Mouse (Mus musculus) myocyte (in vitro differentiated cells): ENCODE data around the gene Glipr1. TPM values are rescaled to one million over a fixed set of nuclear protein-coding genes. Genes with fewer than 3 reads are reported as not detected.

Experiments used
- H3K27me3 ChIP-seq: one replicate; pipeline ENCODE4 v1.6.1; 2011; ENCODE audit not compliant: control insufficient read depth, insufficient read depth, insufficient read length
- H3K36me3 ChIP-seq: one replicate; pipeline ENCODE4 v1.6.1; 2011; ENCODE audit not compliant: control insufficient read depth, insufficient read depth
- H3K4me2 ChIP-seq: one replicate; pipeline ENCODE4 v1.6.1; 2011; ENCODE audit warnings: low read depth, control low read depth
- H3K4me3 ChIP-seq: one replicate; pipeline ENCODE4 v1.5.1; 2011; ENCODE audit warnings: mild to moderate bottlenecking, control low read depth, moderate library complexity
- H3K79me2 ChIP-seq: one replicate; pipeline ENCODE4 v1.6.1; 2011; ENCODE audit not compliant: control insufficient read depth, insufficient read depth
- H3ac ChIP-seq: one replicate; pipeline ENCODE4 v1.6.1; 2011; ENCODE audit not compliant: control insufficient read depth, insufficient read length
- CEBPB ChIP-seq: IDR thresholded peaks from 2 replicates; pipeline ENCODE4 v1.6.1; 2011; ENCODE audit warnings: mild to moderate bottlenecking, moderate library complexity; ENCODE audit not compliant: poor library complexity, insufficient read depth, severe bottlenecking
- E2F4 ChIP-seq: IDR thresholded peaks from one replicate; pipeline ENCODE4 v1.6.1; 2011; ENCODE audit warnings: mild to moderate bottlenecking, control low read depth, moderate library complexity; ENCODE audit not compliant: insufficient read depth
- MAX ChIP-seq: IDR thresholded peaks from one replicate; pipeline ENCODE4 v1.6.1; 2011; ENCODE audit warnings: low read depth, mild to moderate bottlenecking, control low read depth
- MYOD1 ChIP-seq, 3 experiments: IDR thresholded peaks; one replicate each; pipeline ENCODE4 v1.6.1; 2011; ENCODE audit warnings: control low read depth in 2 of 3, low read depth in 2 of 3, mild to moderate bottlenecking in 2 of 3, moderate library complexity in 1 of 3; ENCODE audit not compliant: insufficient read length in 2 of 3, control insufficient read depth in 1 of 3
- MYOG ChIP-seq, 3 experiments: IDR thresholded peaks; one replicate each; pipeline ENCODE4 v1.6.1; 2011; ENCODE audit warnings: control low read depth in 2 of 3, low read depth in 2 of 3, mild to moderate bottlenecking in 2 of 3; ENCODE audit not compliant: insufficient read length in 2 of 3, control insufficient read depth in 1 of 3, insufficient read depth in 1 of 3
- POLR2A ChIP-seq: IDR thresholded peaks from one replicate; pipeline ENCODE4 v1.6.1; 2011; ENCODE audit warnings: low read depth, mild to moderate bottlenecking, control low read depth, moderate library complexity; ENCODE audit not compliant: insufficient read length
- POLR2AphosphoS2 ChIP-seq: IDR thresholded peaks from one replicate; pipeline ENCODE4 v1.6.1; 2011; ENCODE audit warnings: low read depth, control low read depth; ENCODE audit not compliant: insufficient read length
- REST ChIP-seq: IDR thresholded peaks from one replicate; pipeline ENCODE4 v1.6.1; 2011; ENCODE audit warnings: mild to moderate bottlenecking, control low read depth, moderate library complexity; ENCODE audit not compliant: insufficient read depth, insufficient read length
- SRF ChIP-seq: IDR thresholded peaks from one replicate; pipeline ENCODE4 v1.6.1; 2011; ENCODE audit warnings: low read depth; ENCODE audit not compliant: control insufficient read depth, insufficient read length
- TCF12 ChIP-seq: IDR thresholded peaks from one replicate; pipeline ENCODE4 v1.6.1; 2011; ENCODE audit warnings: mild to moderate bottlenecking, control low read depth; ENCODE audit not compliant: poor library complexity, insufficient read depth, severe bottlenecking
- TCF3 ChIP-seq: IDR thresholded peaks from one replicate; pipeline ENCODE4 v1.6.1; 2011; ENCODE audit warnings: low read depth, control low read depth; ENCODE audit not compliant: insufficient read length
- USF1 ChIP-seq: IDR thresholded peaks from one replicate; pipeline ENCODE4 v1.6.1; 2011; ENCODE audit warnings: low read depth, mild to moderate bottlenecking, control low read depth, moderate library complexity
- polyA plus RNA-seq: library from polyadenylated mRNA; unstranded; fragments of >200 nt; fragmentation: generic; extraction: Trizol; gene quantifications from one replicate; pipeline ENCODE4 v1.2.1, GENCODE M21; 2012; ENCODE audit warnings: missing spikeins

Gene Glipr1
- polyA plus RNA-seq, 1 experiment, result 2.5 TPM

DNA sequence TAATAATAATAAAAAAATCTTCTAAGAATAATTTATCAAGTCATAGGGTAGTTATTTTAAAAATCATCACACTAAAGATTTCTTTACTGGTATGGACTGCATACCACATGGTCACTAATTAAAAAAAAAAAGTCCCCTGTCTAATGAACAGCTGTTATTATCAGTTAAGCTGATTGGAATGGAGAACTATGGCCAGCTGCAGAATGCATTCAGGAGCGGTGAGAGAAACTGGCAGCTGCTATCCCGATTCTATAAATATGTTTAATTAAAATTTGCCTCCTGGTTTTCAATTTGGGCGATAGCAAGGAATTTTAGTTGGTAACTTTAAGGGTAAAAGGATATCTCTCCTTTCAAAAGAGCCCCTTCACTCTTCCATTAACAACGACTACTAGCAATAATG is 53.4 kb downstream of the Glipr1 start:
- no peaks in the 10 kb centered on the region for H3K36me3 ChIP-seq
- no peaks in the 10 kb centered on the region for H3K79me2 ChIP-seq
- TF ChIP-seq TCF3 (no peak), POLR2AphosphoS2 (no peak), TCF12 (peak; percentile 44), MYOG (IDR thresholded peaks at IDR 0.05; ENCODE audit: control insufficient read depth in 1 of 3, insufficient read depth in 1 of 3, insufficient read length in 2 of 3, low read depth in 2 of 3) (peak in 1 of 3 experiments; percentile 62), MYOD1 (IDR thresholded peaks at IDR 0.05; ENCODE audit: control insufficient read depth in 1 of 3, insufficient read length in 2 of 3, low read depth in 2 of 3) (peak; percentile 55 to 59 (median 55)), CEBPB (no peak)
- H3K4me2 ChIP-seq, result no peak overlapping the region
- H3ac ChIP-seq, result no peak overlapping the region
- H3K27me3 ChIP-seq, result no peaks in the 10 kb centered on the region
- no peak overlapping the region for H3K4me3 ChIP-seq

GRCm38 (mm10) chr10:111948041-111948440 is 54.4 kb downstream of the Glipr1 start:
- Histone ChIP-seq H3K4me3 (no peak overlapping the region), H3ac (no peak overlapping the region), H3K36me3 (no peaks in the 10 kb centered on the region), H3K79me2 (no peaks in the 10 kb centered on the region), H3K27me3 (no peaks in the 10 kb centered on the region), H3K4me2 (no peak overlapping the region)
- TF ChIP-seq MAX (no peak), MYOG (IDR thresholded peaks at IDR 0.05; ENCODE audit: control insufficient read depth in 1 of 3, insufficient read depth in 1 of 3, insufficient read length in 2 of 3, low read depth in 2 of 3) (no peak), TCF12 (no peak), TCF3 (no peak), SRF (no peak)

DNA sequence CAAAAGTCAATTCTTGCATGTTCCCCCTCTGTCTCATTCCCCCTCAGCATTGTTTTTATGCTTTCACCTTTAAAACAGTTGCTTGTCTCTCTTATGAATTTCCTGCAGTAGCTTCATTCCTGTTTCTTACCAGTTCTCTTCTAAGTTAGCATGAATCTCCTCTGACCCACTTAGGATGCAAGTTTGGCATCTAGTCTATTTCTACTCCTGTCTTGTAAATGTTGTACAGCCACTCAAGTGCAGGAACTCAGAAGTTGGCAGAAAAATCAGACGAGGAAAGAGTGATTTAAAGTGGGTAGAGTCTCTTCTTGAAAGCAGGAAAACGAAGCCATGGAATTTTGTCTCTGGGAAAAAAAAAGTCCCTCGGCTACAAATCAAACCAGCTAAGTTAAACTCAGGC is 56.9 kb downstream of the Glipr1 start:
- Histone ChIP-seq H3K36me3 (no peaks in the 10 kb centered on the region), H3K4me2 (no peak overlapping the region), H3K27me3 (no peaks in the 10 kb centered on the region), H3K79me2 (no peaks in the 10 kb centered on the region), H3ac (no peak overlapping the region), H3K4me3 (no peak overlapping the region)
- TF ChIP-seq MYOD1 (IDR thresholded peaks at IDR 0.05; ENCODE audit: control insufficient read depth in 1 of 3, insufficient read length in 2 of 3, low read depth in 2 of 3), result no peak
- TF ChIP-seq TCF3, result no peak
- TF ChIP-seq MAX, result no peak
- no peak for TF ChIP-seq CEBPB

GRCm38 (mm10) chr10:111943026-111943425 is 59.4 kb downstream of the Glipr1 start:
- H3ac ChIP-seq, result no peak overlapping the region
- no peak overlapping the region for H3K4me3 ChIP-seq
- H3K79me2 ChIP-seq, result no peaks in the 10 kb centered on the region
- no peak overlapping the region for H3K4me2 ChIP-seq
- no peaks in the 10 kb centered on the region for H3K27me3 ChIP-seq
- H3K36me3 ChIP-seq, result no peaks in the 10 kb centered on the region
- TF ChIP-seq MYOD1 (IDR thresholded peaks at IDR 0.05; ENCODE audit: control insufficient read depth in 1 of 3, insufficient read length in 2 of 3, low read depth in 2 of 3) (no peak), POLR2AphosphoS2 (no peak), POLR2A (no peak), USF1 (no peak), TCF3 (no peak), MAX (no peak), REST (no peak), TCF12 (no peak), SRF (no peak), CEBPB (no peak), MYOG (IDR thresholded peaks at IDR 0.05; ENCODE audit: control insufficient read depth in 1 of 3, insufficient read depth in 1 of 3, insufficient read length in 2 of 3, low read depth in 2 of 3) (no peak), E2F4 (no peak)

DNA sequence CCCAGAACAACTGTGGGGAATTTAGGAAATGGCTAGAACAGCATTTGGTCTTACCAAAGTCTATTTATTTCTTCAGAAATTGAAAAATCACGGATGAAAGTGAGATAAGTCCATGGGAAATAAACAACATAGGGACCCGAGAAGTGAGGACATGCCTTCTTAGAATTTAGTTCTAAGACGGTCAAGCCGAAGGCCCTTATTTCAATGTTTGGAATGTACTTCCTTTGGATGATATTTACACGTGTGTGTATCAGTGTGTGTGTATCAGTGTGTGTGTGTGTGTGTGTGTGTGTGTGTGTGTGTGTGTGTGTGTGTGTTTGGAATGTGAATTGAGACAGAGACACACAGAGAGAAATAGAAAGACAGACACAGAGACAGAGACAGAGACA is 65.3 kb downstream of the Glipr1 start:
- Histone ChIP-seq H3ac (no peak overlapping the region), H3K79me2 (no peaks in the 10 kb centered on the region), H3K27me3 (no peaks in the 10 kb centered on the region), H3K4me3 (no peak overlapping the region), H3K4me2 (peak overlapping the region; percentile 78), H3K36me3 (no peaks in the 10 kb centered on the region)
- TF ChIP-seq MYOD1 (IDR thresholded peaks at IDR 0.05; ENCODE audit: control insufficient read depth in 1 of 3, insufficient read length in 2 of 3, low read depth in 2 of 3) (no peak), MAX (no peak), POLR2A (no peak), REST (no peak), TCF3 (no peak), POLR2AphosphoS2 (no peak), CEBPB (no peak), MYOG (IDR thresholded peaks at IDR 0.05; ENCODE audit: control insufficient read depth in 1 of 3, insufficient read depth in 1 of 3, insufficient read length in 2 of 3, low read depth in 2 of 3) (no peak)
